Mouse (Mus musculus) midbrain, embryonic 13.5 days (tissue): ENCODE results near the gene Gng2. TPM values are rescaled to one million over a fixed set of nuclear protein-coding genes. Genes with fewer than 3 reads are reported as not detected.

Source experiments
- ATAC-seq: fragments of 200-750 bp; cut with Nextera tagmentation; 2 replicates; pipeline ENCODE4 v1.8.0; 2017; ENCODE audit warnings: mild to moderate bottlenecking, moderate TSS enrichment, moderate library complexity
- H3K27ac ChIP-seq: fragments of 300-500 bp; sonication (generic); 2 replicates; pipeline ENCODE4 v1.5.1; 2015; ENCODE audit warnings: inconsistent platforms, mild to moderate bottlenecking, moderate library complexity
- H3K27me3 ChIP-seq: fragments of 300-500 bp; sonication (generic); 2 replicates; pipeline ENCODE4 v1.6.1; 2015; ENCODE audit warnings: mild to moderate bottlenecking, inconsistent platforms
- H3K36me3 ChIP-seq: fragments of 300-500 bp; sonication (generic); 2 replicates; pipeline ENCODE4 v1.6.1; 2015; ENCODE audit warnings: mild to moderate bottlenecking, inconsistent platforms
- H3K4me1 ChIP-seq: fragments of 300-500 bp; sonication (generic); replicated peaks from 2 replicates; pipeline ENCODE4 v1.6.1; 2015; ENCODE audit warnings: inconsistent platforms
- H3K4me2 ChIP-seq: fragments of 300-500 bp; sonication (generic); replicated peaks from 2 replicates; pipeline ENCODE4 v1.6.1; 2015; ENCODE audit warnings: moderate library complexity, mild to moderate bottlenecking, inconsistent platforms
- H3K4me3 ChIP-seq: fragments of 300-500 bp; sonication (generic); replicated peaks from 2 replicates; pipeline ENCODE4 v1.5.1; 2015; ENCODE audit warnings: mild to moderate bottlenecking, inconsistent platforms
- H3K9ac ChIP-seq: fragments of 300-500 bp; sonication (generic); replicated peaks from 2 replicates; pipeline ENCODE4 v1.6.1; 2015; ENCODE audit warnings: mild to moderate bottlenecking, inconsistent platforms
- H3K9me3 ChIP-seq: fragments of 300-500 bp; sonication (generic); 2 replicates; pipeline ENCODE4 v1.6.1; 2016; ENCODE audit warnings: mild to moderate bottlenecking, inconsistent platforms
- WGBS: fragments of 180-500 bp; shearing (Covaris S2); methylation state at CpG from one replicate; pipeline ENCODE4 v1.1.7; 2015; 5-methylcytosine and 5-hydroxymethylcytosine counted together
- polyA plus RNA-seq: library from polyadenylated mRNA; unstranded; fragments of >200 nt; fragmentation: Nextera tagmentation; extraction: Ambion mirVana; gene quantifications from 2 replicates; pipeline ENCODE4 v1.2.1, GENCODE M21; 2015

Gng2 gene
- polyA plus RNA-seq, 1 experiment from 2014 or later = 367 TPM

- H3K4me2 ChIP-seq = no peak overlapping the region
- H3K9ac ChIP-seq = no peak overlapping the region
- 87% methylated on average over 8 of the region's 8 CpGs for WGBS
- H3K36me3 ChIP-seq = no peaks in the 10 kb centered on the region
- no peaks in the 10 kb centered on the region for H3K9me3 ChIP-seq
- H3K4me3 ChIP-seq = no peak overlapping the region
- H3K4me1 ChIP-seq = peaks cover 13% of the 10 kb centered on the region
- ATAC-seq = no peak
- H3K27ac ChIP-seq = no peak overlapping the region
- no peaks in the 10 kb centered on the region for H3K27me3 ChIP-seq
These were observed 15.6 kb upstream of the Gng2 start for GRCm38 (mm10) chr14:19992873-19993569.

- Histone ChIP-seq H3K4me2 (no peak overlapping the region), H3K9ac (no peak overlapping the region), H3K9me3 (no peaks in the 10 kb centered on the region), H3K4me3 (no peak overlapping the region), H3K27ac (peak overlapping the region; percentile 11; the same call in 1 of the 2 replicates), H3K27me3 (no peaks in the 10 kb centered on the region), H3K36me3 (no peaks in the 10 kb centered on the region), H3K4me1 (peaks cover 15% of the 10 kb centered on the region)
- peak; percentile 35; the same call in 1 of the 2 replicates for ATAC-seq
- 18% methylated on average over 3 of the region's 3 CpGs for WGBS
These were observed 14.4 kb upstream of the Gng2 start for GRCm38 (mm10) chr14:19991861-19992260.

GRCm38 (mm10) chr14:19990436-19990993 lies 13.1 kb upstream of the Gng2 start:
- 86% methylated on average over 1 of the region's 1 CpGs for WGBS
- no peaks in the 10 kb centered on the region for H3K9me3 ChIP-seq
- H3K27me3 ChIP-seq = no peaks in the 10 kb centered on the region

DNA sequence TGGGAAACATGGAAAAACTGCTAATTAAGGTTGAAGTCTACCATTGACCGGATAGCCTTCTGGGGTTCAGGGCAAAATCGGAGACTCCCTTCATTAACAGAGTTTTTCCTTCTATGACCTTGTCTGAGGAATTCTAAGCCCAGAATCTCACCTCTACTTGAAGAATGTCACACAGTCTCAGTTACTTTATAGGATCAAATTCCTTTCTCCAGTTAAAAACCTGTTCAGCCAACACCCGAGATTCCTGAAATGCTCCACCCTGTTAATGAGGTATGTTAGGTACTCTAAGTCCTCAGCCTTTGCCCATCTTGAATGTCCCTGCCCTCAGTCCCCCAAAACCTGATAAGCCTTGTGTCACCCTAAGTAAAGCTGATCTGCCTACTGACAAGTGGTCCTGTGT lies 11.0 kb upstream of the Gng2 start:
- Histone ChIP-seq H3K4me1 (peaks cover 50% of the 10 kb centered on the region), H3K36me3 (no peaks in the 10 kb centered on the region), H3K9me3 (no peaks in the 10 kb centered on the region), H3K9ac (no peak overlapping the region), H3K4me3 (no peak overlapping the region), H3K27ac (peak overlapping the region; percentile 80), H3K4me2 (no peak overlapping the region), H3K27me3 (no peaks in the 10 kb centered on the region)
- 90% methylated on average over 3 of the region's 3 CpGs for WGBS
- ATAC-seq = no peak

More at GRCm38 (mm10) chr14:19990436-19990993, 13.1 kb upstream of the Gng2 start:
- Histone ChIP-seq H3K9ac (no peak overlapping the region), H3K36me3 (no peaks in the 10 kb centered on the region), H3K4me3 (no peak overlapping the region), H3K27ac (no peak overlapping the region), H3K4me2 (no peak overlapping the region), H3K4me1 (peaks cover 29% of the 10 kb centered on the region)
- no peak for ATAC-seq

DNA sequence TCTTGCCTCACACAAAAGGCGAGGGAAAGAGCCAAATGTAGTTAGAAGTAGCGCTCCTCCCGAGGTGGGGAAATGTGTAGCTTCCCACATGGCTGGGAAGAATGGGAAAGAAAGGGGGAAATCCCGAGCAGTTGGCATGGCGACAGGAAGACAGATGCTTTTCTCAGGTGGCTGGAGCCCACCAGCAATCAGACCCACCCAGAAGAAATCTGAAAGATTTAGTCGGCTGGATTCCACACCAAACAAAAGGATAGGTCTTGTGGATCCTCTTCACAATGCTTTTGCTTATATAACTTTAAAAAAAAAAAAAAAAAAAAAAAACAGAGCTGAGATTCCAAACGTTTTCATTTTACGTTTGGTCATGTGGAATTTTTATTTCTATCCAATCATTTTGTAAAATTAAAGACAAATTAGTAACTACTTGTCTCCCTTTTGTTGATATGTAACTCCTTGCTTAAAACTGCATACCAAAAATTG lies 10.0 kb upstream of the Gng2 start:
- H3K27me3 ChIP-seq = no peaks in the 10 kb centered on the region
- H3K4me1 ChIP-seq = peaks cover 50% of the 10 kb centered on the region
- peak overlapping the region; percentile 99 for H3K27ac ChIP-seq
- no peaks in the 10 kb centered on the region for H3K9me3 ChIP-seq
- H3K9ac ChIP-seq = peak overlapping the region; percentile 56
- WGBS = 1% methylated on average over 8 of the region's 8 CpGs
- ATAC-seq = peak; percentile 76
- H3K36me3 ChIP-seq = no peaks in the 10 kb centered on the region
- peak overlapping the region; percentile 57 for H3K4me2 ChIP-seq
- peak overlapping the region; percentile 33 for H3K4me3 ChIP-seq

- ATAC-seq = peak; percentile 91
- Histone ChIP-seq H3K27me3 (no peaks in the 10 kb centered on the region), H3K4me2 (peak overlapping the region; percentile 57), H3K9me3 (no peaks in the 10 kb centered on the region), H3K9ac (peak overlapping the region; percentile 73), H3K36me3 (no peaks in the 10 kb centered on the region), H3K4me1 (peaks cover 45% of the 10 kb centered on the region), H3K4me3 (peak overlapping the region; percentile 33), H3K27ac (peak overlapping the region; percentile 99)
- under 1% methylated on average over 13 of the region's 13 CpGs for WGBS
These were observed 9.4 kb upstream of the Gng2 start for GRCm38 (mm10) chr14:19986614-19987357.

DNA sequence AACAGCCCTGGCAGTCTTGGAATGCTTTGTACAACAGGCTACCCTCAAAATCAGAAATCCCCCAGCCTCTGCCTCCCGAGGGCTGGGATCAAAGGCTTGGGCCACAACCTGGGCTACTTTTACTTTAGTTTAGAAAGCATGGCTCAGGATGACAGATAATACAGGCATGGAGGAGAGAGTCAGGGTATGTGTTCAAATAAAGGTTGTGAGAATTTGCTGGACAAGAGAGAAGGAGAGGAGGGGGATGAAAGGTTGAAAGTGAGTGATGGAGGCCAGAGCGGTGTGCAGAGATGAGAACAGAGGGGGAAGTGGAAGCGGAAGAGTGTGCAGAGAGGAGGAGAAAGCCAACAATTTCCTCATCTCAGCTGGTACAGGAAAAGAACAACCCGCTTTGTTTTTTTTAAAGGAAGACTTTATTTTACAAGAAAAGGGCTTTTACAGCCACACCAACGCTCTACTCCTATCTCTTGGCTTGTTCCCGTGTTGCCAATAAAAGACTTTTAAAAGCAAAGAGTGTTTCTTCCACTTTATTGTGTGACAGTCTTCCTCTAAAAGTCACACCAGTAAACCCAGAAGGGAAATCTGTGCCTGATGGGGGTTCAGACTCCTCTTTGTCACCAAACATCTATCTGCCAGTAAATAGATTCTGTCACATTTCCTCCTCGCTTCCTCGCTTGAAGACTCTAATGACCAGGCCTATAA lies 8.6 kb upstream of the Gng2 start:
- peaks cover 43% of the 10 kb centered on the region for H3K4me1 ChIP-seq
- no peaks in the 10 kb centered on the region for H3K27me3 ChIP-seq
- peak overlapping the region; percentile 99 for H3K27ac ChIP-seq
- H3K36me3 ChIP-seq = no peaks in the 10 kb centered on the region
- peak overlapping the region; percentile 57 for H3K4me2 ChIP-seq
- peak overlapping the region; percentile 33 for H3K4me3 ChIP-seq
- peak overlapping the region; percentile 73 for H3K9ac ChIP-seq
- no peak for ATAC-seq
- no peaks in the 10 kb centered on the region for H3K9me3 ChIP-seq
- 33% methylated on average over 8 of the region's 8 CpGs for WGBS

GRCm38 (mm10) chr14:19985107-19985911 lies 7.9 kb upstream of the Gng2 start:
- ATAC-seq = peak; percentile 32

GRCm38 (mm10) chr14:19976421-19977270 lies 781 bp downstream of the Gng2 start:
- Histone ChIP-seq H3K27ac (peak overlapping the region; percentile 98), H3K9ac (peak overlapping the region; percentile 85), H3K4me2 (peak overlapping the region; percentile 63), H3K36me3 (no peaks in the 10 kb centered on the region), H3K27me3 (no peaks in the 10 kb centered on the region), H3K9me3 (no peaks in the 10 kb centered on the region), H3K4me3 (peak overlapping the region; percentile 64), H3K4me1 (peaks cover 52% of the 10 kb centered on the region)
- peak; percentile 99 for ATAC-seq
- WGBS = under 1% methylated on average over 20 of the region's 24 CpGs

More at GRCm38 (mm10) chr14:19985107-19985911, 7.9 kb upstream of the Gng2 start:
- Histone ChIP-seq H3K4me2 (peak overlapping the region; percentile 57), H3K9me3 (no peaks in the 10 kb centered on the region), H3K9ac (peak overlapping the region; percentile 73), H3K27me3 (no peaks in the 10 kb centered on the region), H3K36me3 (no peaks in the 10 kb centered on the region), H3K4me1 (peaks cover 43% of the 10 kb centered on the region), H3K27ac (peak overlapping the region; percentile 99), H3K4me3 (no peak overlapping the region)
- 6% methylated on average over 13 of the region's 13 CpGs for WGBS

DNA sequence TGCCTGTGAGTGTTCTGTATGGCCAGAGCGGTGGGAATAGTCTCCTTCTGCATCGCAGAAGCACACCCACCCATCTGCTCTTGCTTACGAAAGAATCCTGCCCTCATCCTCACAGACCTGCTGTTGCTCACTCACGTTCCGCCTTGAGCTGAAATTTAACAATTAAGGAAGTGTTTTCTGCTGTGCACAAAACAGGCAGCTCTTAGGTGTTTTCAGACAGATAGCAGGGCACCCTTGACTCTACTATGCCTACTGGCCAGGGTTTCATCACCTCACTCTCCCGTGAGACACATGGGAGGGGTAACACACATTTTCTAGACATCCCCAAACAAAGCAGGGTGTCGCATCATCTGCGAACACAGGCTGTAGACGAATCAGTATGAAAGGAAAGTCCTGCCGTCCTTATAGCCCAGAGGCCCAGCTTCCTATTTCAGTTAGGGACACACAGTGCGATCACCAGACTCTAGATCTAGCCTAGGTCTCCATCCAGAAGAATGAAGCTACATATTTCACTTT lies 2.4 kb downstream of the Gng2 start:
- H3K27ac ChIP-seq = peak overlapping the region; percentile 90
- ATAC-seq = 0 out of 2 replicates have a peak, but pooled peaks have one; percentile 12
- peak overlapping the region; percentile 64 for H3K4me3 ChIP-seq
- H3K4me1 ChIP-seq = peaks cover 68% of the 10 kb centered on the region
- no peaks in the 10 kb centered on the region for H3K36me3 ChIP-seq
- peak overlapping the region; percentile 59 for H3K4me2 ChIP-seq
- H3K9ac ChIP-seq = peak overlapping the region; percentile 73
- WGBS = 13% methylated on average over 11 of the region's 11 CpGs
- no peaks in the 10 kb centered on the region for H3K9me3 ChIP-seq
- H3K27me3 ChIP-seq = no peaks in the 10 kb centered on the region
